Mouse (Mus musculus): ENCODE measurements around the gene Mybpc2.

Mybpc2 gene

DNA sequence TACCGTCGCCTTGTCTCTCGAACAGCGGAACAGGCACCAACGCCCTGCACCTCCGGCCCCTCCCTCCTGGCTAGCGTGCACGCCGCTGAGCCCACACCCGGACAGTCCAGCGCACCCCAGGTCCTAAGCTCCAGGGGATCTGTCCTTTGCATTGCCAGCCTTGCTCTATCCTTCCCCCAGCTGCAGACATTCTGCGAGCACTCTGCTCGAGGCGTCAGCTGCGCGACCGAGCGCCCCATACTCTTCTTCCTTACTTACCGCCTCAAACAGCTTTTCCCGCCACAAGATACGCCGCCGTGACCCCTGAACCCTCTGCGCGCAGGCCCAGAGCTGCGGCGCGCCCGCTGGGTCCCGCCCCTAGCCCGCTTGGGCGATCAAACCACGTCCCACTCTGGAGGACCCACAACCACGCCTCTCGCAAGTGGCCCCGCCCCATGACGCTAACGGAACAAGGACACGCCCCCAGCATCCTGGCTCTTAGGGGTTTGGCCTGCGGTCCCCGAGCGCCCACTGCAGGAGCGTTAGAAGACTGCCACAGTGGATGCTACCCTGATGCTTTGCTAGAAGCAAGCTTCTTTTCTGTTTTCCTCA, 24.1 kb upstream of the Mybpc2 start, which contains the start of gene Pold1:
Pold1 (minus strand) TSS at position 353 of the 591 bp plus-strand sequence.
- in situ Hi-C loops (cut with MboI; ENCODE audit: unreplicated experiment in 2 of 2): loop anchor here (25.0 kb wide), 4 partner anchors 314 to 1364 kb away; partner anchors contain the start of genes Dbp (in 2 of the 2), Fam83e (in 2 of the 2), Rpl18 (in 2 of the 2) and Sphk2 (in 2 of the 2)

DNA sequence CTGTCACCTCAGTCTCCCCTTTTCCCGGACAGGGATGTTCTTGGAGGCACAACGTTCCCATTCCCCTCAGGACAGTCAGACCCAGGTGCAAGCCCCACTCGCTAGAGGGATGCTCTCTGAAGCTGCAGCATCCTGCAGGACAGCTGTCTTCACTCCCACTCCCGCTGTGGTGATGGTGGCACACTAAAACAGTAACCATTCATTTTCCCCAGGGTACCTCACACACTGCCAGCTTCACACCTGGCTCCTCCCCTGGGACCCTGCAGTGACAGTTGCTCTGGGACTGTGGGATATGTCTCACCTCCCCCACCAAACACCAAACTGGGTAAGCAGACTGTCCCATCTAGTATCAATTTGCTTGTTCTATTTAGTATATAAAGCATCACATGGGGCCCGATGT, 23.3 kb upstream of the Mybpc2 start:
- in situ Hi-C loops (cut with MboI; ENCODE audit: unreplicated experiment in 2 of 2): loop anchor here (25.0 kb wide), 4 partner anchors 315 to 1365 kb away; partner anchors contain the start of genes Dbp (in 2 of the 2), Fam83e (in 2 of the 2), Rpl18 (in 2 of the 2) and Sphk2 (in 2 of the 2)

DNA sequence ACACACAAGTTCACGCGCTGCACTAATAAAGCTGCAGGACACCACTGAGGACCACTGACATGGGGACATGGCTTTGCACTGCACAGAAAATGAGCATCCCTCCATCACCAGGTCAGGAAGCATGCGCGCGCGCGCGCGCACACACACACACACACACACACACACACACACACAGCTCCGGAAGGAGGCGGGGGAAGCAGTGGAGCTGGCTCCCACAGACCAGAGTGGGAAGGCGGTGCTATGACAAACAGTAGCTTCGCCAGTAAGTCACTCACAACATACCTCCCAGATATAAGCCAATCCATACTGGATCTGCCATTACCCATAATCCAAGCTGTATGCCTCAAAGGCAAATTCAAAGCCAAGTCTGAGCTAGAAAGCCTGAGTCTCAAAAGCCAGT, 22.6 kb upstream of the Mybpc2 start:
- in situ Hi-C loops (cut with MboI; ENCODE audit: unreplicated experiment in 2 of 2): loop anchor here (25.0 kb wide), 4 partner anchors 315 to 1365 kb away; partner anchors contain the start of genes Dbp (in 2 of the 2), Fam83e (in 2 of the 2), Rpl18 (in 2 of the 2) and Sphk2 (in 2 of the 2)

DNA sequence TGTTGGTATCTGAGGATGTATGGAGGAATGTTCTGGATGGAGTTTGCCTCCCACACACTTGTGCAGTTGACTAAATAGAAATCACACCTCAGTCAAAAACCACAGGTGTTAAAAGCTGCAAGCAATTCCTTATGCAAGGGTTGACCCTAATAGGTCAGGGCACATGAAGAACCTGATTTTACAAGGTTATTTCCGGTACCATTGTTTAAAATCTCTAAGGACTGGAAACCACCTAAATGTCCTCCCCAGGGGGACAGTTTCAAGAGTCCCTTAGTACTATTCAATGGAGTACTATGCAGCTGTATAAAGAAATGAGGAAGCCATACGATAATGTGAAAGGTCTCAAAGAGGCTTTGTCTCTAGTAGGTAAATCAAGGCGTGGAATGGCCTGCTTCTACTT, 21.8 kb upstream of the Mybpc2 start:
- in situ Hi-C loops (cut with MboI; ENCODE audit: unreplicated experiment in 2 of 2): loop anchor here (25.0 kb wide), 4 partner anchors 316 to 1366 kb away; partner anchors contain the start of genes Dbp (in 2 of the 2), Fam83e (in 2 of the 2), Rpl18 (in 2 of the 2) and Sphk2 (in 2 of the 2)

DNA sequence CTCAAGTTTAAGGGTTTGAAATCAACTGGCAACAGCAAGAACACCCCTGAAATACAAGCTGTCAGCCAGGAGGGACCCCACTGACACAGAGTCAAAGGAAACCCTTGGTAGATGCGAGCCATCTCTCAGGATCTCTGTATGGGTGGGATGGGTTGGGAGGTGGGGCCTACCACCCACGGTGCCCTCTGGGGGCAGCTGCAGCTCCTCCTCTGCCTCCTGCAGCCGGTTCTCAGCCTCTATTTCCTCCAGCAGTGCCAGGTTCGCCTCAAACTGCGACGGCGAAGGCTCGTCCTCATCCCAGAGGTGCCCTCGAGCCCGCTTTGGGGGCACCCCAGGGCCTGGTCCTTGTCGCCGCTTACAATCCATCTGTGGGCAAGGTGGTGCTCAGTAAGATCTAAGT, 18.6 kb upstream of the Mybpc2 start:
- in situ Hi-C loops (cut with MboI; ENCODE audit: unreplicated experiment in 2 of 2): loop anchor here (25.0 kb wide), 4 partner anchors 319 to 1369 kb away; partner anchors contain the start of genes Dbp (in 2 of the 2), Fam83e (in 2 of the 2), Rpl18 (in 2 of the 2) and Sphk2 (in 2 of the 2)

DNA sequence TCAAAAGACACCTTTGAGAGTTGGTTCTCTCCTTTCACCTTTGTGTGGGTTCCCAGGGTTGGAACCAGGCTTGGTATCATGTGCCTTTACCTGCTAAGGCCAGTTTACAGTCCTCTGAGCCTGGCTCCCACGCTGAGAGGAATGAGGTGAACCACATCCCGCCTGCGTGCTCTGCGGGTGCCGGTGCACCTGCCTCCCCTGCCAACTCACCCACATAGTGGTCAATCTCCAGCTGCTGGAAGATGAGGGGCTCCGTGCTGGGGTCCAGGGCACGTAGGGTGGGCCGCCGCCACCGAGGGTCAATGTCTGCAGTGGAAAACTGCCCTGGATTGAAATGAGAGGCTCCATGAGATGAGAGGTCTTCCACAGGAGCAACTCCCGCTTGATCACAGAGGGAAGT, 18.1 kb upstream of the Mybpc2 start:
- in situ Hi-C loops (cut with MboI; ENCODE audit: unreplicated experiment in 2 of 2): loop anchor here (25.0 kb wide), 4 partner anchors 320 to 1370 kb away; partner anchors contain the start of genes Dbp (in 2 of the 2), Fam83e (in 2 of the 2), Rpl18 (in 2 of the 2) and Sphk2 (in 2 of the 2)

DNA sequence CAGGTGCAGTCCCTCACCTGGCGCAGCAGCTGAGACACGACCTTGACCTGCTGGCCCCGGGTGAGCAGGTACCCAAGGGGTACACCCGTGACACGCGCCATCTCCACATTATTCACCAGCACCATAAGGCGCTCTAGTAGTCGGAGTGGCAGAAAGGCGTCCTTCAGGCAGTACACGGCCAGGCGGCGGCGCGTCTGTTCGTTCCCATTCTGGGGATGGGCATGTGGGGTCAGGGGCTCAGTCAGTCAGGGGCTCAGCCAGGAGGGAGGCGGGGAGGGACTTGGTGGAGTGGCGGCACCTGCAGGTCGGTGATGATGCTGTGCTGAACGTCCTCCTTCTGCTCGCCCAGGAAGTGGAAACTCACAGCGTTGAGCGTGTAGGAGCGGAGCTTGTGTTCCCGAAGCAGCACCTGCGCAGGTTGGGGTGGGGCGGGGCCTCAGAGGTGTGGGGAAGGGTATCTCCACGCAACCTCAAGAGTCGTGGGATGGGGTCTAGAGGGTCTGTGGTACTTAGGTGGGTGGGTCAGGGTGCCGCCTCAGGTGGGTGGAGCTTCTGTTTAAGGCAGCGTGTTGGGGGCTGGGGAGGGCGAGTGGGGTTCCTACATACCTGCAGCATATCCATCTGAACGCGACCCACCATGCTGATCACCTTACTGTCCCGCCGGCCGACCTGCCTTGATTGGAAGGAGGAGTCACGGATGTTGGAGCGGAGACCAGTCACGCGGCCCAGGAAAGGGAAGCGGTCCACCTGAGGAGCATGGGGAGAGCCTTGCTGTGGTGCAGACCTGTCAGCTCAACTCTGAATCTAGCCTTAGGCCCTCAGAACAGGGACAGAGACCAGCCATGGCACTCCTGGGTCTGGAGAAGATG, 14.5 kb upstream of the Mybpc2 start:
- in situ Hi-C loops (cut with MboI; ENCODE audit: unreplicated experiment in 2 of 2): loop anchor here (25.0 kb wide), 4 partner anchors 323 to 1373 kb away; partner anchors contain the start of genes Dbp (in 2 of the 2), Fam83e (in 2 of the 2), Rpl18 (in 2 of the 2) and Sphk2 (in 2 of the 2)

DNA sequence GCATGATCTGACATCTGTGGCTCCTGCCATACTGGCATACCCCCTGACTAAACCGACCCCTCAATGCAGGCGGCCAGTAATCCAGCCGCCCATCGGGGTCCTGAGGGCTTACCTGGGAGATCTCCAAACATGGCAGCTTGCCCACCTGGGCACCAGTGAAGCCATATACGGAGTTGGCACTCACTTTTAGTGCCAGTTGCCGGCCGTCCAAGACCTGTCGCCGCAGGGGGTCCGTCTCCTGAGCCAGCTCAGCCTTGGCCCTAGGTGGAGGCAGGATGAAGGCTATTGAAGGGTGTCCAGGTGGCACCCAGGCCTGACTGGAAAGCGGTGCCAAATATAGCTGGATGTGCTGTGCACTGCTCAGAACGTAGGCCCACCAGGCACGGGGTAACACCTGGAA, 13.0 kb upstream of the Mybpc2 start:
- in situ Hi-C loops (cut with MboI; ENCODE audit: unreplicated experiment in 2 of 2): loop anchor here (25.0 kb wide), 4 partner anchors 325 to 1375 kb away; partner anchors contain the start of genes Dbp (in 2 of the 2), Fam83e (in 2 of the 2), Rpl18 (in 2 of the 2) and Sphk2 (in 2 of the 2)

DNA sequence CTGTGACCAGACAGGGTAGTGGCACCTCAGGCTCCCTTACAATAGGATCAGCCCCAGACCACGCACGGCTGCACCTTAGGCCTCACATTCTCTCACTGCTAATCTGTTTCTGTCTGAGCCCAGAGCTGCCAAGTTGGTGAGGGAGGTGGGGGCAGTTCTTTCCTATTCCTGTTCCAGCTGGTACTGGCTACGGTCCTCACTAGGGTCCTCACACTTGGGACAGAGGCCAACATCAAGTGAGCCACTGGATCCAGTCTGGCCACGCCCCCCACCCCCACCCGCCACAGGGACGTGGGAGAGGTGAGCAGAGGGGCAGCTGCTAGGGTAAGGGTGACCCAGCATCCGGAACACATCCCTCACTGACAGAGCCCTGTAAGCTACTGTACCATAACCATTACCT, 12.6 kb upstream of the Mybpc2 start:
- in situ Hi-C loops (cut with MboI; ENCODE audit: unreplicated experiment in 2 of 2): loop anchor here (25.0 kb wide), 4 partner anchors 325 to 1375 kb away; partner anchors contain the start of genes Dbp (in 2 of the 2), Fam83e (in 2 of the 2), Rpl18 (in 2 of the 2) and Sphk2 (in 2 of the 2)

DNA sequence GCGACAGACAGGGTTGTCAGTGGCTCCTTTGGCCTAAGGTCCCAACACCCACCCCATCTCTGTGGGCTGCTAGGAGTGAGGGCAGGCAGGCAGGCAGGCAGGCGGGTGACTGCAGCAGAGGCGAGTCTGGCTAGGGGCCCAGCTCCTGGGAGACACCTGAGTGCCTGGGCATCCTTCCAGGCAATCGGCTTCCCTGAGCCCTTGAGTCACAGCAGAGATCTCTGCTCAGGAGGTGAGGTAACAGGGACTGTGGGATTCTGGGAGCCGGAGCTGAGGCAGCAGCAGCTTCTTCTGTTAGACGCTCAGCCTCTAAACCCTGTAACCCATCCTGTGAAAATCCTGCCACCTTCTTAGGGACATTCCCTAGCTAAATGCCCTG, 12.1 kb upstream of the Mybpc2 start:
- in situ Hi-C loops (cut with MboI; ENCODE audit: unreplicated experiment in 2 of 2): loop anchor here (25.0 kb wide), 4 partner anchors 326 to 1376 kb away; partner anchors contain the start of genes Dbp (in 2 of the 2), Fam83e (in 2 of the 2), Rpl18 (in 2 of the 2) and Sphk2 (in 2 of the 2)

DNA sequence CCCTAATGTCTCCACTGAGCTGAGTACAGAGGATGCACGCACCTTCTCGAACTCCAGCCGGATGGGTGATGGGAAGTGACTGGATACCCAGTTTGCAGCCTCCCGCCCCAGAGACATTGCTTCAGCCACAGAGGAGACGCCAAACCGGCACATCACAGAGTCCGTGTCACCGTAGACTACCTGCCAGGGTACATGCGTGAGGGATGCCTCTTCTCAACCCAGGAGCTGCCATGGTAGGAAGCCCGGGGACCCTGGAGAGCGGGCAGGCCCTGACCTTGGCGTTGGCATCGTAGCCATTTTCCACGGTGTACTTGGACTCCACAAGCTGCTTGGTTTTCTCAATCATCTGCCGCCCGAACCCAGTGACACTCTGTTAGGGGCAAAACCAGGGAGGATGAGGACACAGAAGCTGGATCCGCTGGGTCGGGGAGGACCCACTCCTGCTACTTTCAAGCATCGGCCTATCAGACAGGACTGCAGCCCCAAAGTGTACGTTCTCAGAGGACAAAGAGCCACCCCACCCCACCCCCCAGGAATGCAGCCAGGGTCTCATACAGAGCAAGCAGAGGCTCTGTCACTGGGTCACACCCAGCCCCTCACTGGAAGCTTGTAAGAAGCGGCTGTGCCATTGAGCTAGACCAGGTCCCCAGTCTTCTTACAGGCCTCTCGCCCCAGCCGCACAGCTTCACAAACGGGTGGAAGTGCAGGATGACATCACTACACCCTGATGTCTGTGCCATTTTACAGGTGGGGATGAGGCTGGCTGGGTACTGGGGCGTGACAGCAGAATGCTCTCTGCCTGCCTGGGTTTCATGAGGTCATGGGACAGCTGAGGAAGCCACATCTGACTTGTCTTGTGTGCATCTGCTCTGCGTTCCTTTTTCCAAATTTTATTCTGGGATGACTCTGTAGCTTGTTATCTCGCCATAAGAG, 11.5 kb upstream of the Mybpc2 start:
- in situ Hi-C loops (cut with MboI; ENCODE audit: unreplicated experiment in 2 of 2): loop anchor here (25.0 kb wide), 4 partner anchors 326 to 1376 kb away; partner anchors contain the start of genes Dbp (in 2 of the 2), Fam83e (in 2 of the 2), Rpl18 (in 2 of the 2) and Sphk2 (in 2 of the 2)

DNA sequence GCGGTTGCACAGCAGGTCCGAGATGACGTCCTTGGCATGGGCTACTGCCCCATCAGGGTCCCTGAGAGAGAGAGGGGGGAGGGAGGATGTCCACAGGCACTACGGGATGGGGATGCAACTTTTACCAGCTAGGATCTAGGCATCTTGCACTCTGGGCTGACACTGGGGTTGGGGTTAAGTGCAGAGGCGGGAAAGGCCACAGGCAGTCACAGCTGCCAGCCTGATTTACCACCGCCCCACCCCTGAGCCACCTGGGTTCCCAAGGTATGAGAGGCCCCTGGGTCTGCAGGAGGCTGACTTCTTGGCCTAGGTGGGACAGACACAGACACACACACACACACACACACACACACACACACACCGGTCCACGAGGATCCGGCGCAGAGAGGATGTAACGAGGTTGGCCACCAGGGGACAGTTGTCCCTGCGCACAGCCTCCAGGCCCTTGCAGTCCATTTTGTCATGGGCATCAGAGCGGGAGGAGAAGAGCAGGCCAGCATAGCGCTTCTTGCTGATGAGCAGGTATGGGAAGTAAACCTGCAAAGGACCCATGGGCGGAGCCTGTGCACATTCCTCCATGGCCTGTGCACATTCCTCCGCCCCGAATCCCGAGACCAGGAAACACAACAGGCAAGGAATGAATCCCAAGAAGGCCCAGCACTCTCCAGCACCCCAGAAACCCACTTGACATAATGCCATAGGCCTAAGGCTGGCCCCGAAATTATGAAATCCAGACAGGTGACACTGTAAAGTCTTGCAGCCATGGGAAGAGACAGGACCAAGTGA, 10.4 kb upstream of the Mybpc2 start:
- in situ Hi-C loops (cut with MboI; ENCODE audit: unreplicated experiment in 2 of 2): loop anchor here (25.0 kb wide), 4 partner anchors 327 to 1377 kb away; partner anchors contain the start of genes Dbp (in 2 of the 2), Fam83e (in 2 of the 2), Rpl18 (in 2 of the 2) and Sphk2 (in 2 of the 2)

DNA sequence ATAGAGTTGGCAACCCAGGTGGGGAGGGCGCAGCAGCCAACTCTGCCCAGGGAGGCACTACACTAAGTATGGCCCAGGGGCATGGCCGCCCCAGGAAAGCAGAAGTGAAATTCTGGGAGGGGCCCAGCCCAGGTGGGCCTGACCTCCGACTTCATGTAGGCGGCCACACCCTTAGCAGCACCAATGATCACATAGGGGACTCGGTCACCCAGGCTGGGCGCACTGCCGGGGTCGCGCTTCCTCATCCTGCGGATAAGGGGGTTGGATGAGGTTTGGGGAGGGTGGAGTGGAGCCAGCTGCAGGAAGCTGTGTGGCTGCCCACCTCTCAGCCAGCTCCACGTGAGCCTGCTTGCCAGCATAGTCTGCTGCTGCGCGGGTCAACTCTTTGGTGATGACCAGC, 9.8 kb upstream of the Mybpc2 start:
- in situ Hi-C loops (cut with MboI; ENCODE audit: unreplicated experiment in 2 of 2): loop anchor here (25.0 kb wide), 4 partner anchors 328 to 1378 kb away; partner anchors contain the start of genes Dbp (in 2 of the 2), Fam83e (in 2 of the 2), Rpl18 (in 2 of the 2) and Sphk2 (in 2 of the 2)

DNA sequence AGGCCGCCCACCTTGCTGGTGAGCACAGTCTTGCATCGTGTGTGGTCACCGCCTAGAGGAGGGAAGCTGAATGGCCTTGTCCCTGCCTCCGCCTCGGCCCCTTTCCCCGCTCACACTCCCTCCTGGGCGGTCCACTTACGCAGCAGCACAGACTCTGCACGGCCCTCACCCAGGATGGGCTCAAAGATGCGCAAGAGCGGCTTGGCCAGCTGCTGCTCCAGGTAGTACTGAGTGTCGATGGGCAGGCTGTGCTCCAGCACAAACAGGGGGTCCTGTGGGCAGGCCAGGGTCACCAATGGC, 9.2 kb upstream of the Mybpc2 start:
- in situ Hi-C loops (cut with MboI; ENCODE audit: unreplicated experiment in 2 of 2): loop anchor here (25.0 kb wide), 4 partner anchors 329 to 1379 kb away; partner anchors contain the start of genes Dbp (in 2 of the 2), Fam83e (in 2 of the 2), Rpl18 (in 2 of the 2) and Sphk2 (in 2 of the 2)

DNA sequence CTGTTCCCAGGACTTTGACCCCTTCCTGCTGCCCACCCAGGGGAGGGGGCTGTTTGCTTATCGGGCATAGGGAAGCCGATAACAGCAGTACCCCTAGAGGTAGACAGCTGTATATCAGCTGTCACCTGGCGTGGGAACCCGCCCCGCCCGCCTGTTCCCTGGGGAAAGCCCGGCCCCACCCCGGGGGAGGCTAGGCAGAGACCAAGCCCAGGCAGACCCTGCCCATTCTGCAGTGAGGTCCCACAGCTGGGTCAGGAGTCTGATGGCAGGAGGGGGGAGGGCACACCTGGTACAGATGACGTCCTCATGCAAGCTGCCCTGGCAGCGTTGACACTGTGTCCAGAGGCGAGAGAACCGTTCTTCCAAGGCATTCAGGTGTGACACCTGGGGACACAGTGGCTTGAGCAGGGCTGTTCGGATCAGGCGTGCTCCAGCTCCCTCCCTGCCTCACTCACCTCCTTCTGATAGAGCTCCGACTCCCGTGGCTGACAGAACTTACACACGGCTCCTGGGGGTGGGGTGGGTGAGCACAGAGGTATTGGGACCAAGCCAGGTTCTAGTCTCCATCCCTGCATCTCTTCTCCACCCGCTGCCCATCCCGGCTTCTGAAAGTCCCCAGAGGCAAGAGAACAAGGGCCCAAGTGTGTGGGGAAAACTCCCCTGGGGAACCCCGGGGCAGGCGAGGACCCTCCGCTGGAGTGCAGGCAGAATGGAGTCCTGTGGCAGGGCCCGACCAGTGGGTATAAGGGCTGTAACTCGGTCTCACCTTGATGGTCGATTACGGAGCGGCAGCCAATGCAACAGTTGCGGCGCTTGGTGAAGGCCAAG, 8.7 kb upstream of the Mybpc2 start:
- in situ Hi-C loops (cut with MboI; ENCODE audit: unreplicated experiment in 2 of 2): loop anchor here (25.0 kb wide), 4 partner anchors 329 to 1379 kb away; partner anchors contain the start of genes Dbp (in 2 of the 2), Fam83e (in 2 of the 2), Rpl18 (in 2 of the 2) and Sphk2 (in 2 of the 2)

DNA sequence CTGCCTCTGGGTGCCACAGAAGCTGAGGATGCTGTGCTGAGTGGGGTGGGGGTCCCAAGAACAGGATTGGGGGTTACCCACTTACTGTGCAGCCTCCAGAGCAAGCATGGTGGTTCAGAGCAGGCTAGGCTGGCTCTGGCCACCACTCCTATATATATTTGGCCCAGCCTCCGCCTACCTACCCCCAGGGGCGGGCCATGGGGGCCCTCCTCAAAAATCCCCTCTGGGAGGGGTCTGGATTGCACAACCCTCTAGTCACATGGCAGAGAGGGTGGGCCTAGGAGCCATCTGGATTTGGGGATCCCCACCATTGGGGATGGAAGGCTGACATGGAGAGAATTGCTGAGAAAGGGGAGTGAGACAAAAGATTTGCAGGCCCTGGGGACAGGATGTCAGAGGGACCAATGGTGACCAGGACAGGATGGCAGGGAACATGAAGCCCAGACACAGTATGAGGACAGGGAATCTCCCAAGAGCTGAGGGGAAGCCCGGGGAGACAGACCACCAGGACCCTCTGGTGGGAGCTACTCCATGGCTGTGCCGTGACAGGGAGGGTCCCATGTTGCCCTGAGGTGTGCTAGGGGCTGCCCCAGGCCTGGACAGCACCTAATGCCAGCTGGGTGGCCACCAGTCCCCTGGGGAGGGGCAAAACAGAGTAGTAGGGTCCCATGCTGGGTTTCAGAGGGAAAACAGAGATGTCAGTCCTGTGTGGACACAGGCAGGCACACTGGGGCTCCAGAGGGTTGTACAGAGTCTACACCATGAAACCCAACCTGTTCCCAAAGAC, 7.7 kb upstream of the Mybpc2 start, which contains the start of gene Spib:
Spib (minus strand) TSS at position 126 of the 787 bp plus-strand sequence.
- in situ Hi-C loops (cut with MboI; ENCODE audit: unreplicated experiment in 2 of 2): loop anchor here (25.0 kb wide), 4 partner anchors 330 to 1380 kb away; partner anchors contain the start of genes Dbp (in 2 of the 2), Fam83e (in 2 of the 2), Rpl18 (in 2 of the 2) and Sphk2 (in 2 of the 2)
